Mouse (Mus musculus): ENCODE data around the gene Sik2. TPM values are rescaled to one million over a fixed set of nuclear protein-coding genes. Genes with fewer than 3 reads are reported as not detected.

Gene Sik2
- total and polyA plus RNA-seq, 3 experiments, result 1.9 to 8.2 (median 6.0) TPM

DNA sequence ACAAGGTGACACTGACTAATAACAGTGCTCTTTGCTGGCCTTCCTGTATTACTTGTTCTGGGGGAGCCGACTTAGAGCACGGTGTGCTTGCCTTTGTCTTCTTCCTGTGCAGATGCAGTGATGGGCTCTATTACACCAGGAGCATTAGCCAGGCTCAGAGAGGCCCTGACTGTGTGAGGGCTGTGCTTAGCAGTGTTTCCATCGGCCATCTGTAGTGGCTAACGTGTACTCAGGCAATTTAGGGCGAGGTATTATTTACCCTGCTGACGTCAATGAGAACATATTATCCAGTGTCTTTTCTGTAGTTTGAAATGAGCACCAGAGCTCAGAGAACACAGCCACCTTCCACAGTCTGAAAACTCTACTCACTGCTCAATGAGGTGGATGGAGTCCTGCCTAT, 119.7 kb downstream of the Sik2 start:
- no peak for TF ChIP-seq ETS1 (conservative IDR thresholded peaks at IDR 0.05; ENCODE audit: low read depth, low read length)
- no peaks in the 10 kb centered on the region for H3K9me3 ChIP-seq (replicated peaks; ENCODE audit: low read length)
- no peak for DNase-seq (ENCODE audit: extremely low read depth)
- no peaks in the 10 kb centered on the region for H3K4me1 ChIP-seq (ENCODE audit: control insufficient read depth in 1 of 2, insufficient read depth in 2 of 2)
- in situ Hi-C loops (cut with MboI; ENCODE audit: low pct_ligation_motif_present, low pct_unique_long_range_greater_than_20kb, low sequenced_read_pairs), result no loop called here
- dilution Hi-C loops (cut with MboI; ENCODE audit: extremely low pct_ligation_motif_present, extremely low pct_unique_long_range_greater_than_20kb, low sequenced_read_pairs), result no loop called here
- no peak overlapping the region for H3K9ac ChIP-seq (ENCODE audit: insufficient read depth, low read depth)
- H3K79me2 ChIP-seq (replicated peaks; ENCODE audit: control insufficient read depth, extremely low read depth, insufficient read depth, poor library complexity, severe bottlenecking), result no peaks in the 10 kb centered on the region; the same call in 1 of the 2 replicates
- no peak overlapping the region for H3K4me3 ChIP-seq (replicated peaks in 1 of 3; ENCODE audit: low read depth in 2 of 3, low read length in 2 of 3, poor library complexity in 1 of 3)
- no peak overlapping the region for H3K4me2 ChIP-seq (ENCODE audit: insufficient read depth, low read depth, poor library complexity, severe bottlenecking)
- H3K27me3 ChIP-seq (replicated peaks), result no peaks in the 10 kb centered on the region
- no peak overlapping the region for H3K27ac ChIP-seq (ENCODE audit: insufficient read depth, low read depth)
- peaks cover 43 to 87% of the 10 kb centered on the region in 2 experiments for H3K36me3 ChIP-seq (replicated peaks in 1 of 2; ENCODE audit: control insufficient read depth in 1 of 2, insufficient read depth in 1 of 2, low read length in 1 of 2)

DNA sequence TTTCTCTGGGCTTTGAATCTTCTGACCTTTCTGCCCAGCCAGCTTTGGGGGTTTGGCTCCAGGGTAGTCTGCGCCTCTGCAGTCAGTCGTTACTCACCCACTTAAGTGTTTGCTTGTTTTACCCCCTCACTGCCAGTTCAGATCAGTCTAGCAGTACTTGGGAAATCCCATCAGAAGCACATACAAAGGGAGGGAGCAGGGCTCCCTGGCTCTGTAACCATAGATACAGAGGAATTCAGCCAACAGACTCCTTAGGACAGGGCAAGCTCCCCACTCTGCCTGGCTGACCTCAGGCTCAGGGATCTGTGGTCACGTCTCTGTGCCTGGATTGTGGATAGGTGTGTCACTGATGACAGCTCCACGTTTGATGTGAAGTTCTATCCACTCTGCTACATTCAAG, 121.5 kb downstream of the Sik2 start:
- no peaks in the 10 kb centered on the region for H3K27me3 ChIP-seq (replicated peaks)
- no peak for DNase-seq (ENCODE audit: extremely low read depth)
- in situ Hi-C loops (cut with MboI; ENCODE audit: low pct_ligation_motif_present, low pct_unique_long_range_greater_than_20kb, low sequenced_read_pairs), result no loop called here
- H3K36me3 ChIP-seq (replicated peaks in 1 of 2; ENCODE audit: control insufficient read depth in 1 of 2, insufficient read depth in 1 of 2, low read length in 1 of 2), result peaks cover 42 to 89% of the 10 kb centered on the region in 2 experiments
- peaks cover 0 to 8% of the 10 kb centered on the region in 2 experiments; a peak in 2 of 4 replicates for H3K4me1 ChIP-seq (ENCODE audit: control insufficient read depth in 1 of 2, insufficient read depth in 2 of 2)
- no peak overlapping the region for H3K9ac ChIP-seq (ENCODE audit: insufficient read depth, low read depth)
- no peak for TF ChIP-seq SIN3A (IDR thresholded peaks at IDR 0.05; ENCODE audit: low read length)
- no peak for TF ChIP-seq HCFC1 (IDR thresholded peaks at IDR 0.05; ENCODE audit: low read depth, low read length)
- no peak for TF ChIP-seq EP300 (IDR thresholded peaks at IDR 0.05; ENCODE audit: low read length)
- no peak for TF ChIP-seq KAT2A (IDR thresholded peaks at IDR 0.05; ENCODE audit: insufficient replicate concordance, low read length)
- TF ChIP-seq MAZ (IDR thresholded peaks at IDR 0.05; ENCODE audit: low read depth, low read length), result no peak
- TF ChIP-seq MAFK (IDR thresholded peaks at IDR 0.05; ENCODE audit: insufficient replicate concordance, low read length), result no peak
- TF ChIP-seq MXI1 (IDR thresholded peaks at IDR 0.05; ENCODE audit: low read depth, low read length), result no peak
- TF ChIP-seq ETS1 (conservative IDR thresholded peaks at IDR 0.05; ENCODE audit: low read depth, low read length), result no peak
- no peak for TF ChIP-seq IRF4 (IDR thresholded peaks at IDR 0.05; ENCODE audit: low read depth, low read length)
- no peak for TF ChIP-seq ZC3H11A (IDR thresholded peaks at IDR 0.05; ENCODE audit: low read depth, low read length)
- TF ChIP-seq PAX5 (IDR thresholded peaks at IDR 0.05; ENCODE audit: low read length), result no peak
- no peak for TF ChIP-seq MAX (IDR thresholded peaks at IDR 0.05; ENCODE audit: low read length)
- H3K4me3 ChIP-seq (replicated peaks in 1 of 3; ENCODE audit: low read depth in 2 of 3, low read length in 2 of 3, poor library complexity in 1 of 3), result no peak overlapping the region
- no peak overlapping the region for H3K4me2 ChIP-seq (ENCODE audit: insufficient read depth, low read depth, poor library complexity, severe bottlenecking)
- no peaks in the 10 kb centered on the region; the same call in 1 of the 2 replicates for H3K79me2 ChIP-seq (replicated peaks; ENCODE audit: control insufficient read depth, extremely low read depth, insufficient read depth, poor library complexity, severe bottlenecking)
- no peak overlapping the region for H3K27ac ChIP-seq (ENCODE audit: insufficient read depth, low read depth)
- dilution Hi-C loops (cut with MboI; ENCODE audit: extremely low pct_ligation_motif_present, extremely low pct_unique_long_range_greater_than_20kb, low sequenced_read_pairs), result no loop called here
- no peaks in the 10 kb centered on the region for H3K9me3 ChIP-seq (replicated peaks; ENCODE audit: low read length)

DNA sequence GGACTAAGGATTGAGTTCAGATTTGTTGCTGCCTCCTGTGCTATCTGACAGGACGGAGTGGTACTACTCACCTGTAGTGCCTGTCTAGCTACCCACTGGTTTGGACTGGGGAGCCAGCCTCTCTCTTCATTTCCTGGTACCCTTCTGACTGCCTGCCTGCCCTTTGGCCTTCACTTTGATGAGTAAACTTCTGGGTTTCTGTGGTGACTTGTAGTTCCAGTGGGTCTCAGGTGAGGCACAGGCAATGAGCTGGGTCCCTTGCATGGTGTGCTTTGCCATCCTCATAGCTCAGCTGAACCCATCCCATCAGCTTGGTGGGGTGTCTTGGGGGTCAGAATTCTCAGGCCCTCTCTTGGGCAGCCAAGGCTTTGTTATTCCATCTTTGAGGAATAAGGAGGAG, 122.0 kb downstream of the Sik2 start:
- Histone ChIP-seq H3K4me2 (ENCODE audit: insufficient read depth, low read depth, poor library complexity, severe bottlenecking) (no peak overlapping the region), H3K4me3 (replicated peaks in 1 of 3; ENCODE audit: low read depth in 2 of 3, low read length in 2 of 3, poor library complexity in 1 of 3) (no peak overlapping the region)
- dilution Hi-C loops (cut with MboI; ENCODE audit: extremely low pct_ligation_motif_present, extremely low pct_unique_long_range_greater_than_20kb, low sequenced_read_pairs), result no loop called here

More for the DNA sequence above, 122.0 kb downstream of the Sik2 start:
- Histone ChIP-seq H3K36me3 (replicated peaks in 1 of 2; ENCODE audit: control insufficient read depth in 1 of 2, insufficient read depth in 1 of 2, low read length in 1 of 2) (peaks cover 44 to 90% of the 10 kb centered on the region in 2 experiments), H3K27ac (ENCODE audit: insufficient read depth, low read depth) (no peak overlapping the region), H3K79me2 (replicated peaks; ENCODE audit: control insufficient read depth, extremely low read depth, insufficient read depth, poor library complexity, severe bottlenecking) (no peaks in the 10 kb centered on the region; the same call in 1 of the 2 replicates), H3K9ac (ENCODE audit: insufficient read depth, low read depth) (no peak overlapping the region), H3K4me1 (ENCODE audit: control insufficient read depth in 1 of 2, insufficient read depth in 2 of 2) (peaks cover 0 to 8% of the 10 kb centered on the region in 2 experiments; a peak in 2 of 4 replicates), H3K9me3 (replicated peaks; ENCODE audit: low read length) (no peaks in the 10 kb centered on the region), H3K27me3 (replicated peaks) (no peaks in the 10 kb centered on the region)
- TF ChIP-seq TCF12 (IDR thresholded peaks at IDR 0.05; ENCODE audit: low read depth, low read length) (no peak), MEF2A (IDR thresholded peaks at IDR 0.05; ENCODE audit: borderline replicate concordance, low read depth, low read length) (no peak), NELFE (IDR thresholded peaks at IDR 0.05; ENCODE audit: low read depth, low read length) (no peak)
- in situ Hi-C loops (cut with MboI; ENCODE audit: low pct_ligation_motif_present, low pct_unique_long_range_greater_than_20kb, low sequenced_read_pairs), result no loop called here
- no peak for DNase-seq (ENCODE audit: extremely low read depth)
